Mouse (Mus musculus): ENCODE measurements around the gene Olfr816.
"Not testable (repeated sequence)": the region's sequence is repeated elsewhere in the genome, so short reads cannot be mapped to it uniquely, and the experiment has no call there.

Olfr816 gene

GRCm38 (mm10) chr10:129915497-129915896 is at the start of gene Olfr816:
TSS of gene Olfr816 (minus strand) at chr10:129915597.
- no peak for DNase-seq

DNA sequence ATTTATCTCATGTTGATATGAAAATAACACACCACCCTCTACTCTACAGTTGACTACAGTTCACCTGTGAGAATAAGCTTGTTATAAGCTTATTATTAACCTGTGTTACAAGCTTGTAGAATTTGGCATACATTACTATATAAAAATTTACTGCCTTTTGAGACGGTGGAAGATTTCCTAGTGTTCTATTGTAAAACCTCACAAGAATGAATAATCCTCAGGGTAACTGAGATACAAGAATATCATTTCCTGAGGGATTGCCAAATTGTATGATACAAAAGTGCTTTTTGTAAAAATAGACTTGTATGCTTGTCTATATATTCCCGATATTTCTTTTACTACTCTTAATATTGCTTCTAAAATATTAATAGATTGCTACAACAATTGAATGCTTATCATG is 33.6 kb upstream of the Olfr816 start, which contains the start of gene Olfr818:
Olfr818 (minus strand) TSS at position 101 of the 400 bp plus-strand sequence.
- no peak for DNase-seq

GRCm38 (mm10) chr10:129905767-129906166 is 9.6 kb downstream of the Olfr816 start, which contains the start of gene Olfr815:
TSS of gene Olfr815 (minus strand) at chr10:129905867.
- not testable (repeated sequence) for DNase-seq

- no peak for DNase-seq
Measured at GRCm38 (mm10) chr10:129885934-129886333, 29.5 kb downstream of the Olfr816 start.

DNA sequence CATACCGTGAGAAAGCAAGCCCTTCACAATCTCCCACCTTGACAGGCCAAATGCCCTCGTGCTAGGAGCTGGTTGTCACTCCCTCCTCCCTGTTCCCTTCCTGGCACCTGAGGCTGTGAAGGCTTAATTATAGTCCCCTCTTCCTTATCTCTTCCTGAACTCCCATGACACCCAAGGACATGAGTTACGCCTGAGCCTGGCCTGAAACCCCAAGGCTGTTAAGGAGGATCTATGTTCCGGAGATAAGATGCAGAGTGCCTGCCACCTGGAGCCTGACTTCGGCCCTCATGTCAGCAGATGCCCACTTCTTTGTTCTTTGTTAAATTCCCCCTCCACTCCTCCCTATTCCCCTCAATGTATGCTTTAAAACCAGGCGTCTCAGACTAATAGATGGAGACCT is 29.9 kb downstream of the Olfr816 start:
- not testable (repeated sequence) for DNase-seq

DNA sequence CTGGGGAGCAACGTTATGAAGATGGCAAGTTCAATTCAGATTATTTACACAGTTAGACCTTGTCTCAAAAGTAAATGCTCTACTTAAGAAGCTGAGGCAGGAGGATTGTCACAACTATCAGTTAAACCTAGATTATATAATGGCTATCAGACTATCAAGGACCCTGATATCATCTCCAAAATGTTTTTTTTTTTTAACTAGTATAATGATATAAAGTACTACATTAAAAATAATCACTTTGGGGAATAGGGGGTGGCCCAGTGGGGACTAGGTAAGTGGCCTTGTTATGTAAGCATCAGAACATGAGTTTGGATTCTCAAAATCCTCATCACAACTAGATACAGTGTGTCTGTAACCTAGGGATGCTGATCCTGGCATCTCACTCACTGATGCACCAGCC is 35.6 kb downstream of the Olfr816 start, which contains the start of gene Olfr814:
Olfr814 (minus strand) TSS at position 101 of the 400 bp plus-strand sequence.
- DNase-seq, result not testable (repeated sequence)
